Mouse (Mus musculus): ENCODE results near the gene Tbc1d22a. TPM values are rescaled to one million over a fixed set of nuclear protein-coding genes. Genes with fewer than 3 reads are reported as not detected.
A peak's percentile ranks its signal among the peaks of the same experiment; 100 is the strongest.

Gene Tbc1d22a
- total RNA-seq, 2 experiments from 2014 or later: 12.0 to 13.2 TPM

GRCm38 (mm10) chr15:86404866-86405265, 190.6 kb downstream of the Tbc1d22a start:
- DNase-seq: no peak

GRCm38 (mm10) chr15:86405527-86405926, 191.3 kb downstream of the Tbc1d22a start:
- DNase-seq: peak; percentile 24

- DNase-seq: no peak
These were observed 195.1 kb downstream of the Tbc1d22a start for GRCm38 (mm10) chr15:86409352-86409751.

GRCm38 (mm10) chr15:86411532-86412080, 197.3 kb downstream of the Tbc1d22a start:
- no peak for DNase-seq

DNA sequence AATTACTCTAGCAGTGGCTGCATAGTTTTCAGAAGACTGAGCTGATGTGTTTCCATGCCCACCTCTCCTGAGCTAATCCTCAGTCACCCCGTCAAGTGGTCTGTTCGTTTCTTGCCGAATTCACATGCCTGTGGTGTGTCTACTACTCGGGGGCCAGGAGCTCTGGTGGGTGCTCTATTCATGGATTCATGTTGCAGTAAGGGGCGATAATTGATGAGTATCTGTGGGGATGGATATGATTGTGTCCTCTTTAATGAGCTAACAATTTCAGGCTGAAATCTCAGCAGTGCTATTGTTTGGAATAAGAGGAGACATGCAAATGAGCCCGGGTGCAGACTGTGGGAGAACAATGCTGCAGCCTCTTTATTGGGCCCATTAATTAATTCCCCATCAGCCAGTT, 201.7 kb downstream of the Tbc1d22a start:
- no peak for DNase-seq

DNA sequence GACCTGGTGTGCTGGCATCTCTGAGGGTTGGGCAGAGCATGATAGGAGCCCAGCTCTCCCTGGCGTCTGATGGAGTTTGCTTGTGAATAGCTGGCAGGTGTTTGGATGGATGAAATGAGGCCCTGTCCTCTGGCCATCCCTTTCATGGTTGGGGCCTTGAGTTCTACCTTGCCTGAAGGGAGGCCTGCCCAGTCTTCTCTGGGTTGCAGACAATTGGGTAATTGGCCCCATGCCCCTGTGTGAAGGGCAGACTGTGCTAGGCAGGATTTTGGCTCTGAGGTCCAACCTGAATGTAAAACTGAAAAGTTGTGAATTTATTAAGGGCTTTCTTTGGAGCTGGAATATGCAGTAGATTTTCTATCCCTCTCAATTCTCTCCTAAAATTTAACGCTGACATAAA, 204.2 kb downstream of the Tbc1d22a start:
- no peak for DNase-seq

DNA sequence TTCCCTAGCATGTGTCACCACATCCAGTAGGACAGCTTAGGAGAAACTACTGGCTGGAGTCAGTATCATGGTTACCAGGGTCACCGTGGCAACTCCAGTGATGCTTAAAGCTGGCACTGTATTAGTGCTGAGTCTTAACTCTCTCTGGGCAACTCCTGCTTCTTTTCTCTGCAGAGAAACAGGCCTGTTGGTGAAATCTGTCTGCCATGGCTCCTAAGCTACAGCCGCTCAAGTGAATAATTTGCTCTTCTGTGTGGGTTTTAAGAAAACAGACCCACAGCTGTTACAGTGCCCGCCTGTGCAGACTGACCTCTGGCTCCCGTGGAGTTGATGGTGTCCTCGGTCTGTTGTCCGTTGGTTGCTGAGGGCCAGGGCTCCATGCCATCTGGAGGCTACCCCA, 205.4 kb downstream of the Tbc1d22a start:
- no peak for DNase-seq

DNA sequence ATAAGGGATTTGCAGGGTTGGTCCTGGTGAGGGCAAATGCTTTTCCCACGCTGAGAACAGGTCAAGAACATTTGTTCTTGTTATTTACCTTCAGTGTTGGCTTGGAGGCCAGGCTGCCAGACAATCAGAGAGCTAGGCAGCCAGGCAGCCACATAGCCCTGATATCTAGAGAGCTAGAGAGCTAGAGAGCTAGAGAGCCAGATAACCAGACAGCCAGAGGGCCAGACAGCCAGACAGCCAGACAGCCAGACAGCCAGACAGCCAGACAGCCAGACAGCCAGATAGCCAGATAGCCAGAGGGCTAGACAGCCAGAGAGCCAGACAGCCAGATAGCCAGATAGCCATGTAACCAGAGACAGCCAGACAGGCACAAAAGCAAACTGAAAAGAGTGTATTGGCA, 208.6 kb downstream of the Tbc1d22a start:
- no peak for DNase-seq

DNA sequence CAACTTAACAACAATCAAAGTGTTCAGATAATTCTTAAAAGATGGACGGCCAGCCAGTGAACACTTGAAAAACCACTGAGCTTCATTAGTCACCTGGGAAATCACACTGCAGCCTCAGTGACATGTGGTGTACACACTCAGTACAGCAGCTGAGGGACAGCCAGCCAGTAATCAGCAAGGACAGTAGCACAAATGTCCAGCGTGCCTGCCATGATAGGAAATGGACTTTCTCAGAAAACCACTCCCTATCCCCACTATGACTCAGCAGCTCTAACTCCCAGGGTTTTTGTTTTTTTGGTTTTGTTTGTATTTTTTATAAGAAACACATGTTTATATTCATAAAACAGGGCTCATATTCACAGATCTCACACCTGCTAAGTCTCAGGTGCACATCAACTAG, 209.6 kb downstream of the Tbc1d22a start:
- no peak for DNase-seq

DNA sequence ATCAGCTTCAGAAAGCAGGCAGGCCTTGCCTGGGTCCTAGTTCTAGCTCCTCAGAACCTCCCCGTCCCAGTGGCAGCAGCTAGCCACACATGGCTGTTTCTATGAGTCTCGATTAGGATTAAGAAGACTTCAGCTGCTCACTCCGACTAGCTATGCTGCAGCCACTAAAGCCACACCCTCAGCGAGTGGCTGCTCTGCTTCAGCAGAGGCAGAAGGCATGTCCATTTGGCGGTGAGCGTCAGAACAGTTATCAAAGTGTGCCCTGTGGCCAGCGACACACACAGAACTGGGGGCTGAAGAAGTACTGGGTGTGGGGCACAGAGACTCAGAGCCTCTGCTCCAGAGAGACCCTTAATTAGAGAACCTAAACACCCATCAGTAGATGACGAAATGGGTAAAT, 210.7 kb downstream of the Tbc1d22a start:
- no peak for DNase-seq

GRCm38 (mm10) chr15:86426364-86427000, 212.2 kb downstream of the Tbc1d22a start:
- no peak for DNase-seq

DNA sequence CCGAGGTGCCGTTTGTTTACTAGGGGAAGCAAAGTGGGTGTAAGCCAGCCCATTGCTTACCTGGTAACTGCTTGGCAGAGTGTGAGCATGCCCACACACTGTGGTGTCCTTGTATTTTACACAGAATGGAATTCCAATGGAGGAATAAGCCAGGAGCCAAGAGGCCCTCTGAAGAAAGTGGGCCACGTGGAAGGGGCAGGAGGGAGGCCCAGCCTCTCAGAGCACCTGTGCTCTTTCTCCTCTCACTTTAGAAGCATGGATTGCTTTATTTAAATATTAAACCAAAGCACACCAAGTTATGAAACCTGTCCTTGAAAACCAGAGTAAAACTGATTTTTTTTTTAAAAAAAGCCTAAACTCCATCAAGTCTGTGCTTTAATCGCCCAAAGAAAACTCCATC, 213.2 kb downstream of the Tbc1d22a start:
- no peak for DNase-seq

DNA sequence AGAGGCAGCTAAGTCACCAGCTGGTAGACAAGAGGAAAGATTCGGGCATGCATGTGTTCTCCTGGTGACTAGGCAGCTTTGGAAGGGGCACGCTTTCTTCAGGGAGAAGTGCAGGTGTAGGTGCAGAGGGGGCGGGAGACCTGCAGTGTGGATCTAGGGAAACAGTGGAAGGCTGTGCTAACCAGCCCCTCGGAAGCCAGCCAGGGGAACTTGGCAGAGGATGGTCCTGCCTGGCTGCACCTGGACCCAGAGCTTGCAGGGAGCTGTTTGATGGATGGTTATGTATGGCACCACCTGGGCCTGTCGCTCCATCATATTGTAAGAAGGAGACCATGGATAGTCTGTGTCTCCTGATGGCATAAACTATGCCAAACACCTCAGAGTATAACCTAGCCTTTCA, 214.2 kb downstream of the Tbc1d22a start:
- DNase-seq: no peak

DNA sequence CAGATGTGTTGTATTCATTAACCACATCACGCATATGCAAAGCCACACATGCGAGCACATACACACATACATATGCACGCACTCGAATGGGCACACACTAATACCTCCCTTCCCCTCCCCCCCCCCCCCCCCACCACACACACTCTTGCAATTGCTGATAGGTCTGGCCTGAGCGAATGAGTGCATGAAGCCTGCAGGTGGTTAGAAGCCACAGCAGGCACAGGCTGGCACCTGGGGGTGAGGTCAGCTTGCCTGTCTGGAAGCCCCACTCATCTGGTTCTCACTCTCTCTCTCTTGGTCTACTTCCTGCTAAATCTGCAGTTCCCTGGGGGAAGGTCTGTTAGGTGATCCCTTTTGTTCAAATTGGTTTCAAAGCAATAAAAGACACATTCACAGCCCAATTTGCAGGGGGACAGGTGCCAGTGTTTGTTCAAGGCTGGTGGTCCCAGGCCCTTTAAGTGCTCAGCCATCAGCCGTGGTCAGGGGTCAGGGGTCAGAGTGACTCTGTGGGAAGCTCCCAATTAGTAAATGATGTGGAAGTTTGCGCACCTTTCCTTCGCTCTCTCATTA, 215.6 kb downstream of the Tbc1d22a start:
- no peak for DNase-seq

- DNase-seq: no peak
These were observed 217.4 kb downstream of the Tbc1d22a start for GRCm38 (mm10) chr15:86431539-86432080.

GRCm38 (mm10) chr15:86432791-86433190, 218.5 kb downstream of the Tbc1d22a start:
- DNase-seq: no peak

DNA sequence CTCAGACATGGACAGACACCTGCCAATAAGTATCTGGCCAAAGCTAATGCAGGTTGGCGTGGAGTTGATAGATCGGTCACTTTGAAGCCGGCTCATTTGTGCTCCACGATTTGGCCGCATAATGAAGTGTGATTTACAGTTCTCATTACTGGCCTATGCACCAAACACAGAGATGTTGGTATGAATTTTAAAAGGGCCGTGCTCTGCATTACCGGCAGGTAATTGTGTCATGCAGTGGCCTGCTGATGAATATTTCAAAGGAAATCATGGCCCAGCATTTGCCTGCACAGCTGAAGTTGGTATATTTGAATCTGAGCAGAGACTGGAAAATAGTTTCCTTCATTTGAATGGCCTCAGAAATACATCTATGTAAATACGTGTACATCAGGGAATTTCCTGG, 219.1 kb downstream of the Tbc1d22a start:
- DNase-seq: peak; percentile 19

DNA sequence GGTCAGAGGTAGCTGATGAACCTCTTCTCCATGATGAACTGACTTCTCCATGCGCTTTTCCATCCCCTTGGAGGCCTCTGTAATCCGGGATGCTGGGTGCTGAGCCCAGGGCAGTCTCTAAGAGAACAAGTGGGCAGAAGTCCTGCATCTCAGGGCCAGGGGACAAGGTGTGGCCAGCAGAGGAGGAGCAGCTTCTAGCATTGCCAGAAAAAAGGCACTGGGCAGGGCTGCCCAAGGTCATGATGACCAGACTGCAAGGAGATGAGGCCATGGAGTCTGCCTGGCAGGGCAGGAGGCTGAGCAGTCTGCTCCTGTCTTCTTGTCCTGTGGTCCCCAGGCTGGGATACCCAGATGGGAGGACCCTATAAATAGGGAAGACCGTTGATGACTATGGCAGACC, 220.0 kb downstream of the Tbc1d22a start:
- no peak for DNase-seq

DNA sequence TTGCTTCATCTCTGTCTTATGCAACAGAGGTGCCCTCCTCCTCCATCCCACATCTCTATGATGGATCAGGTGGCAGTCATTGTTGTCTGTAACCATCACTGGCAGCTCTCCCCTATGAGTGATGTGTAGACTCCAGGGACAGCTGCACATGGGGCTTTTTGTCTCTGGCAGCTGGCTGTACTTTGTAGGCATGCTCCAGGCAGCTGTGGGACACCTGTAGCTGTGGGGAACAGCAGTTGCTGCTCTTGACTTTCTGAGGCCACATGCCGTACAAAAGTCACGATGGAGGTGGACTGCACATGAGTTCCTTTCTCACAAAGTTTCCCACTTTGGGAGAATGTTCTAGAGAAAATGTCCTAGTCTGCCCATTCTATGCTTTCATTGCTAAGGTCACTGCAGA, 223.1 kb downstream of the Tbc1d22a start:
- no peak for DNase-seq

- DNase-seq: no peak
These were observed 224.9 kb downstream of the Tbc1d22a start for GRCm38 (mm10) chr15:86439015-86439796.

DNA sequence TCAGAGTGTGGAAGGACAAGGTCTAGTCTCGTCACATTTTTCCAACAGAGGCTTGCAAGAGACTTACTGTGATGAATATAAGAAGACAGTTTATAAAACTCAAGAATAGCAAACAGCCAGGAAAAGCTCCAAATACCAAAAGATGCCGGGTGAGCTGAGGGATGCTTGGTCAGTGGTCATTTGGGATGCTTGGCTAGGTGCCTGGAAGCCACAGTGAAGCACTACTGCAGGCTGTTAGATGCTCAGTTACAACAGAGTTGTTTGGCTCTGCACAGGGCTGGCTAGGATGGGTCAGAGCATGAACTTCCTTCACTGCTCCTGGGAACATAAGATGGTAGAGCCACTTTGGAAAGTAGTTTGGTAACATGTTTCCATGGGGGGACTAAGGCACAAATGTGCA, 230.0 kb downstream of the Tbc1d22a start:
- DNase-seq: no peak

DNA sequence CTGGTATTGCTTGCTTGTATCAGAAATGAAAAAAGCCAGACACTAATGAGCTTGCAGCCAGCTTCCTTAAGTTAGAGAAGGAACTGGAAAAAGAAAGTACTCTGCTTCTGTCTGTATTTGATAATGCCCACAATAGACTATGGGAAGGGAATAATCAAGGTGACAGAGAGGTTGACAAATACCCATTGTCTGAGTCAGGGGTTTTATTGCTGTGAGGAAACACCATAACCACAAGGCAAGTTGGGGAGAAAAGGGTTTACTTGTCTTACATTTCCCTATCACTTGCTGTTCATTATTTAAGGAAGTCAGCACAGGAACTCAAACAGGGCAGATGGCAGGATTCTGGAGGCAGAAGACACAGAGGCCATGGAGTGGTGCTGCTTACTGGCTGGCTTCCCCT, 231.8 kb downstream of the Tbc1d22a start:
- no peak for DNase-seq

GRCm38 (mm10) chr15:86447251-86447650, 233.0 kb downstream of the Tbc1d22a start:
- DNase-seq: no peak
